Mouse (Mus musculus): ENCODE results near the gene Zpbp.
A peak's percentile ranks its signal among the peaks of the same experiment; 100 is the strongest.

The Zpbp gene

GRCm38 (mm10) chr11:11461635-11462560 lies at the start of gene Zpbp, which contains the start of gene Spata48:
Gene Zpbp (minus strand): TSS chr11:11462408.
Gene Spata48 (plus strand): TSS chr11:11462094.
- peak; percentile 92 to 98 for DNase-seq (ENCODE audit: low spot score in 2 of 2)

- no peak for DNase-seq (ENCODE audit: low spot score in 2 of 2)
Observed at GRCm38 (mm10) chr11:11509413-11509812, 47.2 kb upstream of the Zpbp start.

GRCm38 (mm10) chr11:11506187-11506586 lies 44.0 kb upstream of the Zpbp start:
- DNase-seq (ENCODE audit: low spot score in 2 of 2): no peak

- peak; percentile 45 to 74 for DNase-seq (ENCODE audit: low spot score in 2 of 2)
Observed at GRCm38 (mm10) chr11:11499944-11500343, 37.7 kb upstream of the Zpbp start.

GRCm38 (mm10) chr11:11495697-11496096 lies 33.5 kb upstream of the Zpbp start:
- DNase-seq (ENCODE audit: low spot score in 2 of 2): no peak

- DNase-seq (ENCODE audit: low spot score in 2 of 2): no peak
Observed at GRCm38 (mm10) chr11:11492044-11492443, 29.8 kb upstream of the Zpbp start.

- DNase-seq (ENCODE audit: low spot score in 2 of 2): no peak
Observed at GRCm38 (mm10) chr11:11484378-11484777, 22.2 kb upstream of the Zpbp start.

GRCm38 (mm10) chr11:11468924-11469323 lies 6.7 kb upstream of the Zpbp start:
- no peak for DNase-seq (ENCODE audit: low spot score in 2 of 2)

GRCm38 (mm10) chr11:11462561-11462890 lies 318 bp upstream of the Zpbp start:
- no peak for DNase-seq (ENCODE audit: low spot score in 2 of 2)

- DNase-seq (ENCODE audit: low spot score in 2 of 2): no peak
Observed at GRCm38 (mm10) chr11:11455037-11455436, 7.2 kb downstream of the Zpbp start.

- no peak for DNase-seq (ENCODE audit: low spot score in 2 of 2)
Observed at GRCm38 (mm10) chr11:11417356-11417755, 44.9 kb downstream of the Zpbp start.

GRCm38 (mm10) chr11:11414188-11414587 lies 48.0 kb downstream of the Zpbp start:
- no peak for DNase-seq (ENCODE audit: low spot score in 2 of 2)

GRCm38 (mm10) chr11:11394686-11395085 lies 67.5 kb downstream of the Zpbp start:
- peak in 1 of 2 experiments; percentile 53 for DNase-seq (ENCODE audit: low spot score in 2 of 2)

- DNase-seq (ENCODE audit: low spot score in 2 of 2): peak in 1 of 2 experiments; percentile 58
Observed at GRCm38 (mm10) chr11:11393164-11393563, 69.0 kb downstream of the Zpbp start.

- DNase-seq (ENCODE audit: low spot score in 2 of 2): no peak
Observed at GRCm38 (mm10) chr11:11371305-11371704, 90.9 kb downstream of the Zpbp start.

GRCm38 (mm10) chr11:11283512-11283911 lies 178.7 kb downstream of the Zpbp start:
- DNase-seq (ENCODE audit: low spot score in 2 of 2): no peak

- DNase-seq (ENCODE audit: low spot score in 2 of 2): no peak
Observed at GRCm38 (mm10) chr11:11280128-11280527, 182.1 kb downstream of the Zpbp start.

GRCm38 (mm10) chr11:11257348-11257747 lies 204.9 kb downstream of the Zpbp start:
- no peak for DNase-seq (ENCODE audit: low spot score in 2 of 2)

- DNase-seq (ENCODE audit: low spot score in 2 of 2): no peak
Observed at GRCm38 (mm10) chr11:11242694-11243377, 219.4 kb downstream of the Zpbp start.

- DNase-seq (ENCODE audit: low spot score in 2 of 2): no peak
Observed at GRCm38 (mm10) chr11:11239346-11239745, 222.9 kb downstream of the Zpbp start.

Measured in spleen, postnatal 4 days (tissue).